Comparison of ENCODE assay signal across 8 mouse cellular contexts in the genomic region with DNA sequence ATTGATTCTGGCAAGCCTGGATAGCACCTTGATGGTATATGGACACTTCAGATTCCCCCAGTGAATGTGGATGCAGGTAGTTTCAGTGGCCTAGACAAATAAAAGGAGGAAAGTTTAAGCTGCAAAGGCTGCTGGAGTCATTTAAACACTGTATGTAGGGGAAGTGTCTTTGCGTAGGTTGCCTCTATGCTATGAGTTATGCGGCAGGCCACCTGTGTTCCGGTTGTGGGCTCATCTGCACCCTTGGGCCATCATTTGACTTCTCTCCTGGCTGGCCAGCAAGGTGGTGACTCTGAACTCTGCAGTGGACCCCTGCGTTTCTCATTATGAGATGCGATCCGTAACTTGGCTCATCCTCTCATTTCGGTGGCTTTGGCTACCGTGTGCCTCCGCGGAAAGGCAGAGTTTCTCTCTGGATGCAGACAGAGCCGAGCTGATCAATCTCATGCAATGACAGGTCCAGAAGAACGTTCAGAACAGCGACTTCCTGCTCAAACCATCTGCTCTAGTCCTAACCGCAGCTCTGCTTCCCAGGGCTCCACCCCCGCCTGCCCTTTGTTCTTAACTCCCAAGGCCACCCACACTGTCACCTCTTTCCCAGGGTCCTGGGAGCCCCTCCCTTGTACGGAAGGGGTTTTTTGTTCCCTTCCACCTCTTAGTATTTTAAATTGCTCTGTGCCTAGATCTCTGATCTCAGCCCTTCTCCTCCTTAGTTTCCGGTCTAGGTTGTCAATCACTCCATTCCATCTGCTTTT. TPM values are rescaled to one million over a fixed set of nuclear protein-coding genes. Genes with fewer than 3 reads are reported as not detected.
DNase-seq lines count a peak whose midpoint lies in the region; ATAC-seq and TF ChIP-seq lines count a peak whose summit lies in the region.

No protein-coding gene starts in this region.

- no peaks in the 10 kb centered on the region for H3K9me3 ChIP-seq in heart, embryonic 14.5 days (ENCODE audit: control insufficient read depth, low read length)

- 51% methylated on average over 17 of the region's 17 CpGs for WGBS in heart, embryonic 14.5 days
- WGBS in small intestine, adult 2 months = 30% methylated on average over 17 of the region's 17 CpGs

- H3K27ac ChIP-seq in heart, embryonic 14.5 days (replicated peaks in 1 of 2; ENCODE audit: control insufficient read depth in 1 of 2, insufficient read depth in 1 of 2, low read depth in 2 of 2, low read length in 2 of 2) = peak overlapping the region; percentile 6 to 51
- H3K27ac ChIP-seq in small intestine, adult 2 months (ENCODE audit: insufficient read depth, low read depth, low read length) = peak overlapping the region; percentile 61

- no peak for TF ChIP-seq POLR2A in small intestine, adult 2 months (IDR thresholded peaks at IDR 0.05; ENCODE audit: low read depth, low read length)

- peak; percentile 17 to 20 for DNase-seq in spleen, postnatal 36 days (ENCODE audit: low spot score in 2 of 2)
- DNase-seq in spleen, postnatal 14 days (ENCODE audit: low spot score in 2 of 2) = no peak
- peak; percentile 37 to 62 for DNase-seq in cerebellum, postnatal 36 days
- DNase-seq in kidney, postnatal 10 days = peak; percentile 53
- peak; percentile 38 for DNase-seq in lung, postnatal 10 days
- DNase-seq in c-Kit-positive CD71-positive TER-119-positive erythroid progenitor cells, embryonic 14.5 days (ENCODE audit: low spot score) = no peak

- H3K4me1 ChIP-seq in heart, embryonic 14.5 days (ENCODE audit: control insufficient read depth in 2 of 2, insufficient read depth in 2 of 2, low read length in 2 of 2) = peaks cover 7 to 13% of the 10 kb centered on the region in 2 experiments
- peaks cover 13% of the 10 kb centered on the region; the same call in 1 of the 2 replicates for H3K4me1 ChIP-seq in small intestine, adult 2 months (ENCODE audit: control insufficient read depth, insufficient read depth, insufficient read length, low read length)

- peak overlapping the region in 1 of 2 experiments; percentile 1; a peak in 1 of 4 replicates for H3K4me3 ChIP-seq in heart, embryonic 14.5 days (ENCODE audit: control insufficient read depth in 1 of 2, insufficient read depth in 1 of 2, low read depth in 1 of 2, low read length in 2 of 2)
- peak overlapping the region; percentile 44 for H3K4me3 ChIP-seq in small intestine, adult 2 months (ENCODE audit: low read depth, low read length)

- no peaks in the 10 kb centered on the region for H3K36me3 ChIP-seq in heart, embryonic 14.5 days (ENCODE audit: control insufficient read depth, insufficient read depth, low read length)
- H3K36me3 ChIP-seq in small intestine, adult 2 months (ENCODE audit: control insufficient read depth, insufficient read depth, low read length) = no peaks in the 10 kb centered on the region

- no peaks in the 10 kb centered on the region for H3K27me3 ChIP-seq in heart, embryonic 14.5 days (ENCODE audit: control insufficient read depth, insufficient read depth, low read length)
- H3K27me3 ChIP-seq in small intestine, adult 2 months (ENCODE audit: control insufficient read depth, insufficient read depth, low read length) = no peaks in the 10 kb centered on the region

- ATAC-seq in heart, embryonic 14.5 days (ENCODE audit: insufficient number of reproducible peaks, insufficient read depth, low FRiP score, low read depth) = peak; percentile 33; the same call in 1 of the 2 replicates

- H3K9ac ChIP-seq in heart, embryonic 14.5 days (ENCODE audit: low read length) = peak overlapping the region; percentile 30; the same call in 1 of the 2 replicates

- no peak for TF ChIP-seq CTCF in small intestine, adult 2 months (IDR thresholded peaks at IDR 0.05; ENCODE audit: extremely low read depth, insufficient read length, insufficient replicate concordance, low read depth, low read length)

- H3K4me2 ChIP-seq in heart, embryonic 14.5 days (ENCODE audit: low read length) = peak overlapping the region; percentile 58

RNA-seq across cellular contexts. Expression of a gene that starts 20.3 kb away (rescaled TPM):
- polyA plus RNA-seq in heart, embryonic 14.5 days (2014; fragmentation: Nextera tagmentation; extraction: Ambion mirVana) = 6.8 and 8.9 TPM in 2 replicates
- 0.11 and 0.22 TPM in 2 replicates for polyA plus RNA-seq in small intestine, adult 2 months (2012; rRNA removed)

Comparison
In these comparisons a context has a peak if more than half of its experiments do, and no peak if none do; other contexts are left out.
1. DNase-seq: peak in spleen, postnatal 36 days (2 of 2), cerebellum, postnatal 36 days (2 of 2), kidney, postnatal 10 days (single experiment) and lung, postnatal 10 days (single experiment); none in spleen, postnatal 14 days (0 of 2) and c-Kit-positive CD71-positive TER-119-positive erythroid progenitor cells, embryonic 14.5 days (single experiment).